Mouse (Mus musculus): ENCODE measurements around the gene Fam129a. TPM values are rescaled to one million over a fixed set of nuclear protein-coding genes. Genes with fewer than 3 reads are reported as not detected.

The Fam129a gene
- polyA plus RNA-seq, 1 experiment from 2014 or later = 5.7 TPM

DNA sequence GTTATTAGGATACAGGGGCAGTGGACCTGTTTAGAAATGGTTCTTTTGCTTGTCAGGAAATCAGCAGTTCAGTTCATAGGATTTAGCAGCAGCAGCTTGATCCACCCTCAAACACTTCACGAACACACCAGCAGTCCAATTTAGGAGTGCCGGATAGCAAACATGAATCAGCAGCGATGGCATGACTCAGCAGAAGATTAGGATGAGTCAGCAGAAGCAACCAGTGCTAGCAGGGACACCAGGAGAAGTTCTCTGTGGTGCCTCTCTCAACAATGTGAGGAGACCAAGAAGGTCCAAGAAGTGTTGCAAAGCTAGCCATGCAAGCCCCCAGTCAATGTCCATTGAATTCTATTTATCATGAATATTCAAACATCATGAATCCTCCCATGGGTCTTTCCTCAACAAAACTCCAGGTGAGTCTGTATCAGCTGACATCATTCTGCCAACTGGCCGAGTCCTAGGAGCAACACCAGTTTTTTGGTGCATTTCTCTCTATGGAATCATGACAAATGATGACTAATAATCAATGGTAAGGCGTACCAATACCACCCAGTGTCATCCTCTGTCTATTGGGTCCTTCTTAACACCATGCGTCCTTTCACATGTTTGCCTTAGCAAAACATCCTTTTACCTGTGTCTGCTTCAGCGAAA, 45.7 kb downstream of the Fam129a start:
- Histone ChIP-seq H3K4me1 (no peaks in the 10 kb centered on the region), H3K9ac (no peak overlapping the region), H3K4me3 (no peak overlapping the region), H3K36me3 (no peaks in the 10 kb centered on the region), H3K4me2 (replicated peaks) (no peak overlapping the region), H3K27ac (no peak overlapping the region), H3K9me3 (no peaks in the 10 kb centered on the region), H3K27me3 (no peaks in the 10 kb centered on the region)
- WGBS = 91% methylated on average over 7 of the region's 7 CpGs
- ATAC-seq (ENCODE audit: insufficient number of reproducible peaks, insufficient read depth, low FRiP score, low TSS enrichment) = no peak

DNA sequence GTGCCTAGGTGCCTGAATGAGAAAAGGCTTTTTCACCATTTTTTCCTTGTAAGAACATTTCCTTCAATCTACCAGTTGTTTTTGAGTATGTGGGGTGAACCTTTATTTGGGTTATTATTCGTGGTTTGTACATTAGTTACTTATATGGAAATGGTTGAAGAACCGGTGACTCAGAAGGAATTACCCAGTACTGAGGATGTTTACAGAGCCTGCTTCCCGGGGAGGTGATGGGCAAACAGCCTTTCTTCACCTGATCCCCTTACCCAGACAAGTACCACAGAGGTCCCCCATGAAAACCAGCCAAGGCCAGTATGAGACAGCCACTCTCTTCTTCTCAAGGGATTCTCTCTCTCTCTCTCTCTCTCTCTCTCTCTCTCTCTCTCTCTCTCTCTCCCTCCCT, 47.3 kb downstream of the Fam129a start:
- H3K36me3 ChIP-seq = no peaks in the 10 kb centered on the region
- H3K27me3 ChIP-seq = no peaks in the 10 kb centered on the region
- H3K27ac ChIP-seq = no peak overlapping the region
- H3K4me2 ChIP-seq (replicated peaks) = no peak overlapping the region
- ATAC-seq (ENCODE audit: insufficient number of reproducible peaks, insufficient read depth, low FRiP score, low TSS enrichment) = no peak
- no peaks in the 10 kb centered on the region for H3K4me1 ChIP-seq
- no peaks in the 10 kb centered on the region for H3K9me3 ChIP-seq
- no peak overlapping the region for H3K4me3 ChIP-seq
- H3K9ac ChIP-seq = no peak overlapping the region
- WGBS = 71% methylated on average over 3 of the region's 3 CpGs

DNA sequence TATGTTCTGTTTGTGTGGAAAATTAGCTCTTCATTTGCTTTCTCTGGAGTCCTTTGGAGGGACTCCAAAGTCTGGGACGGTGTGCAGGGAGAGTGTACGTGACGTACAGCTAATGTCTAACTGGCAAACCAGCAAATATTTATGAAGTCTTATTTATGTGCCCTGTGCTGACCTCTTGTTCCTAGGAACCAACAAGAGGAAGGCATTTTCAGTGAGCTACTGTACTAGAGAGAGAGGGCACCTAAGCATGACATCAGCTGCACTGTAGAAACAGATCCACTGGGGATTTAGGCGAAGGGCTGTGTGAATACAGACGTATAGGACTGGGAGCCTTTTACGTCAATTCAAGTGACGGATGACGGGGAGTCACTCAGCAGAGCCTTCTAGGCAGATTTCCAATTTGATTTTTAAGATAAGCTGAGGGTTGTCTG, 48.3 kb downstream of the Fam129a start:
- Histone ChIP-seq H3K27ac (no peak overlapping the region), H3K4me3 (no peak overlapping the region), H3K27me3 (no peaks in the 10 kb centered on the region), H3K4me1 (no peaks in the 10 kb centered on the region), H3K4me2 (replicated peaks) (no peak overlapping the region), H3K9ac (no peak overlapping the region), H3K9me3 (no peaks in the 10 kb centered on the region), H3K36me3 (no peaks in the 10 kb centered on the region)
- 73% methylated on average over 8 of the region's 8 CpGs for WGBS
- ATAC-seq (ENCODE audit: insufficient number of reproducible peaks, insufficient read depth, low FRiP score, low TSS enrichment) = no peak

DNA sequence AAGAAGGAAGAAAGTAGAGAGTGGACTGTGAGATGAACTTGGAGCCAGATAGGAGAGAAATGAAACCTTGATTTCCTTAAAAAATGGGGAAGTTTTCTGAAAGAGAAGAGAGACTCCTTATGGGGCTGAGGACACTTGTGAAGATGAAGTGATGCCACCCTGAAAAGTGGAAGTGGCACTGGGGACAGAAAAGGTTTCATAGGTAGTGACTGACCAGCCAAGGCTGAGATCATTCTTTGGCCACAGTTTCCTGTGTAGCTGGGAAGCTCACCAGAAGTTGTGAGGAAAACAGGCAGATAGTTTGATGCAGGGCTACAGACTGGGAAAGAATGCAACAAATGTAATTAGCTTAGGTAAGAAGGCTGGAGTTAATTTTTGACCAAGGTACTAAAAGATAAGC, 49.7 kb downstream of the Fam129a start:
- Histone ChIP-seq H3K36me3 (no peaks in the 10 kb centered on the region), H3K27ac (no peak overlapping the region), H3K4me1 (no peaks in the 10 kb centered on the region)

DNA sequence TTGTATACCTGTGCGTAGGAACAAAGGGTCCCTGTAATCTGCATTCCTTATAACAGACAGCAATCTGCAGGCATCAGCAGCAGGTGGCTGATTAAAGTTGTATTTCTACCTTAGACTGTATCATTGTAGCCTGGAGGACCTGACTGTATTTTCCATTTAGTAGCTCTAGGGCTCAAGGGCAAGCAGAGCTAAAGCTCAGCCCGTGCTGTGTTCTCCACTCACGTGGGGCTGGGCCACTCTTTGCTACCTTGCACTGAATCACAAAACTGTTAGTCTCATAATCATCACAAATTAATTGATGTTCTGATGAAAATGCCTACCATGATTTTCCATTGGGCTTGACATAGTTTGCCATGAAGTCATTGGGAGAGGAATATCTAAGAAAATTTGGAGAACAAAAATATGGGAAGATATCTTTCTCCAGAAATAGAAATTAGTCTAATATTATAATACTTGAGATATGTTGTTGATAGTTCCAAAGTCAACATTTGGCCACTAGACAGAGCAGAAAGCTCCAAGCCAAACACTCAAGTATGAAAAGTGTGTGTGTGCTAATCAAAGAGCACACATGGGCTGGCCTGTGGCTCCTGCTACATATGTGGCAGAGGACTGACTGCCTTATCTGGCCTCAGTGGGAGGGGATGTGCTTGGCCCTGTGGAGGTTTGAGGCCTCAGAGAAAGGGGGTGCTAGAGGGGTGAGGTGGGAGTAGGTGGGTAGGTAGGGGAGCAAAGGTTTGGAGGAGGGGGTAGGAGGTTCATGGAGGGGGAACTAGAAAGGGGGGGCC, 53.6 kb downstream of the Fam129a start:
- Histone ChIP-seq H3K27ac (no peak overlapping the region), H3K27me3 (no peaks in the 10 kb centered on the region), H3K4me1 (no peaks in the 10 kb centered on the region), H3K9me3 (no peaks in the 10 kb centered on the region), H3K9ac (no peak overlapping the region), H3K4me3 (no peak overlapping the region), H3K36me3 (no peaks in the 10 kb centered on the region), H3K4me2 (replicated peaks) (no peak overlapping the region)
- WGBS = 75% methylated on average over 3 of the region's 3 CpGs
- ATAC-seq (ENCODE audit: insufficient number of reproducible peaks, insufficient read depth, low FRiP score, low TSS enrichment) = no peak

More for the DNA sequence above, 49.7 kb downstream of the Fam129a start:
- no peak overlapping the region for H3K9ac ChIP-seq
- no peak for ATAC-seq (ENCODE audit: insufficient number of reproducible peaks, insufficient read depth, low FRiP score, low TSS enrichment)
- no peaks in the 10 kb centered on the region for H3K27me3 ChIP-seq
- H3K9me3 ChIP-seq = no peaks in the 10 kb centered on the region
- H3K4me2 ChIP-seq (replicated peaks) = no peak overlapping the region
- no peak overlapping the region for H3K4me3 ChIP-seq

DNA sequence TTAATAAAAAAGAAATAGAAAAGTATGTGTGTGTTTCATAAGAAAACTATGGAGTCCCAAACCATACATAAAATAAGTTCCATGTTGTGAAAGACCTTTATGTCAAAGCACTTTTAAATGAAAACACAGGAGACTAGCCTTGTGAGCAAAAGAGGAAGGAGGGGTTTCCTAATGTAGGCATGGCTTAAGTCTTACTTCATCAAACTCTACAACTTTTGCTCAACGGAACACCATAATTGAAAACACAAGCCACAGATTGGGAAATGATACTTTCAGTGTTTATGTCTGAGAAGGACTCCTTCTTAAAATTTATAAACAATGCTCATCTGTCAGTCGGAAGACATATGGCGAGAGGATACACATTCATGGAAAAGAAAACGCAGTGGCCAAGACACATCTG, 54.3 kb downstream of the Fam129a start:
- Histone ChIP-seq H3K36me3 (no peaks in the 10 kb centered on the region), H3K9me3 (no peaks in the 10 kb centered on the region), H3K27me3 (no peaks in the 10 kb centered on the region), H3K27ac (no peak overlapping the region), H3K4me2 (replicated peaks) (no peak overlapping the region), H3K4me1 (no peaks in the 10 kb centered on the region; the same call in 1 of the 2 replicates), H3K4me3 (no peak overlapping the region), H3K9ac (no peak overlapping the region)
- ATAC-seq (ENCODE audit: insufficient number of reproducible peaks, insufficient read depth, low FRiP score, low TSS enrichment) = no peak
- WGBS = 56% methylated on average over 4 of the region's 4 CpGs

DNA sequence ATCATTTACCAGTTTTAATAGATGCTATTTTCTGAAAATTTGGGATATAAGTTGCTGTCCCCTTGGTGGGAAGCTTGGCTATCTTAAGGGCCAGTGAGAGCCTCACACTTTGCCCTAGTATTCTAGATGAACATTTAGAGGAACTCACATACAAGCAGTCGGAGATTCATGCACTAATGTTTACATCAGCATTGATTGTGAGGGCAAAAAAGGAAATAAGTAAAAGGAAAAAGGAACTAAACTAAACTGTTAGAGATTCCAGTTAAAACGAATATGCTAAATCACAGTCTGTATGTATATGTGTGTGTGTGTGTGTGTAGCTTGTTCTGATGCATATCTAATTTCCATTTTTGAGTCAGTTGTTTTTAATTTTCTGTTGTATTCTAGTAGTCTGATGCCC, 54.7 kb downstream of the Fam129a start:
- 74% methylated on average over 2 of the region's 2 CpGs for WGBS
- H3K4me2 ChIP-seq (replicated peaks) = no peak overlapping the region
- H3K27me3 ChIP-seq = no peaks in the 10 kb centered on the region
- no peaks in the 10 kb centered on the region for H3K9me3 ChIP-seq
- ATAC-seq (ENCODE audit: insufficient number of reproducible peaks, insufficient read depth, low FRiP score, low TSS enrichment) = no peak
- H3K36me3 ChIP-seq = no peaks in the 10 kb centered on the region
- H3K4me3 ChIP-seq = no peak overlapping the region
- no peaks in the 10 kb centered on the region; the same call in 1 of the 2 replicates for H3K4me1 ChIP-seq
- H3K27ac ChIP-seq = no peak overlapping the region
- H3K9ac ChIP-seq = no peak overlapping the region

DNA sequence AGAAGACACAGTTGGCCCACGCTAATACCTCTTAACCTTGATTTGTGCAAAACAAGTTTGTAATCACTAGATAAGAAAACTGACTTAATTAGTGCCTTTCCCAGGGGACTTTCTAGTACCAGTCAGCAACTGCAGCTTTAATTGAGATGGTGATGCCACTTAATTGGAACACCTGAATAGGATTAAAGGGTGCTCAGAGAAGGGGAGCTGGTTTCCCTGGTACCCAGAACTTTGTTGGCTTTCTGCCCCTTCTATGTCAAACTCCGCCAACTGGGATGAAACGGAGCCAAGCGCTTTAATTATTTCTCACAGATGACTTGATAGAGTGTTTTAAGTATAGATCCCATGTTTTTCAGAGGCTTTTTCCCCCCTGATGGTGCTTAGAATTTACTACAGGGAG, 55.6 kb downstream of the Fam129a start:
- ATAC-seq (ENCODE audit: insufficient number of reproducible peaks, insufficient read depth, low FRiP score, low TSS enrichment) = no peak
- 75% methylated on average over 4 of the region's 4 CpGs for WGBS
- no peak overlapping the region for H3K4me2 ChIP-seq (replicated peaks)
- H3K36me3 ChIP-seq = no peaks in the 10 kb centered on the region
- H3K27ac ChIP-seq = no peak overlapping the region
- no peak overlapping the region for H3K4me3 ChIP-seq
- H3K27me3 ChIP-seq = no peaks in the 10 kb centered on the region
- no peaks in the 10 kb centered on the region; the same call in 1 of the 2 replicates for H3K4me1 ChIP-seq
- H3K9me3 ChIP-seq = no peaks in the 10 kb centered on the region
- H3K9ac ChIP-seq = no peak overlapping the region

DNA sequence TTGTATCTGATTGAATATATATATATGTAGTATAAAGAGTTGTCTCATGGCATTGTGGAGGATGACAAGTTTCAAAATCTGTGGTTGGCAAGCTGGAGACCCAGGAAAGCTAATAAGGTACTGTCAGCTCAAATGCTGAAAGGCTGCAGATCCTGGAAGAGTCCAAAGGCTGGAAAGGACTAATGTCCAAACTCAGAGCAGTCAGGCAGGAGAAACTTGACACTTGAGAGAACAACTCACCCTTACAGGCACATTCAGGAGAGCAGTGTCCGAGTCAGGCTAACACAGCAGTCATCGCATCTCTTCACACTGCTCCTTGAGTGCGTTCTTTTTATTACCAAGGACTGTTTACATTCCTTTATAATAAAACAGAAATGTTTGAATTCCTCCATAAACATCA, 56.2 kb downstream of the Fam129a start:
- peaks cover 3% of the 10 kb centered on the region; the same call in 1 of the 2 replicates for H3K4me1 ChIP-seq
- no peaks in the 10 kb centered on the region for H3K36me3 ChIP-seq
- no peak for ATAC-seq (ENCODE audit: insufficient number of reproducible peaks, insufficient read depth, low FRiP score, low TSS enrichment)
- no peaks in the 10 kb centered on the region for H3K9me3 ChIP-seq
- no peak overlapping the region for H3K27ac ChIP-seq
- WGBS = 51% methylated on average over 3 of the region's 3 CpGs
- H3K4me2 ChIP-seq (replicated peaks) = no peak overlapping the region
- H3K4me3 ChIP-seq = no peak overlapping the region
- no peak overlapping the region for H3K9ac ChIP-seq
- H3K27me3 ChIP-seq = no peaks in the 10 kb centered on the region

DNA sequence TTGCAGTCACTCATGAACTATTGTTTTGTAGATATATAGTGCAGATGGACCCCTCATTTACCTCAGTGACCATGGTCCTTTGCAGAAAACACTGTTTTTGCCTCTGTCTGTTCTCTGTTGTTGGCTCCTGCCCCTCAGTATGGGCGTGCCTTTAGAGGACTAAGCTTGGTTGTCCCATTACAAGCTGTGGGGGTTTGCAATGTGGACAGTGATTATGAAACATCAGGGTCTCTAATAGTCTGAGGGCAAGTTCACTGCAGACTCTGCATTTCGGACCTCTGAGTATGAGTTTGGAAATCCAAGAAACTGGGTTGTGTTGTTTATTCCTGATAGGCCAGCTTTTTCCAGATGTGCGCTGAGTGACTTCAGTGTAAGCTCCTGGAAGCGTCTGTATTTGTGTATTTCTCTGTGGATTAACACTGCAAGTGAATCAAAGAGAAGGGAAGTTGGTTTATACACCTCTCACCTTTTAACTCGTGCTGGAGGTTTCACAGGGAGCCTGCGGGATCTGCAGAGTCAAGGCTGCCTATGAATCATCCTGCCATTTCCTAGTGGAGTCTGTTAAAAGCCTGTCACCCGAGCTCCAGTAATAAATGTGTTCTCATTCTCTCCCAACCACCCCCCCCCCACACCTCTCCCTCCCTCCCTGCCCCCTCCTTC, 58.7 kb downstream of the Fam129a start:
- Histone ChIP-seq H3K4me3 (no peak overlapping the region), H3K27ac (no peak overlapping the region), H3K4me1 (peaks cover 3% of the 10 kb centered on the region; the same call in 1 of the 2 replicates), H3K9ac (no peak overlapping the region), H3K27me3 (no peaks in the 10 kb centered on the region), H3K36me3 (no peaks in the 10 kb centered on the region), H3K4me2 (replicated peaks) (no peak overlapping the region), H3K9me3 (no peaks in the 10 kb centered on the region)
- ATAC-seq (ENCODE audit: insufficient number of reproducible peaks, insufficient read depth, low FRiP score, low TSS enrichment) = no peak
- WGBS = 46% methylated on average over 7 of the region's 7 CpGs

DNA sequence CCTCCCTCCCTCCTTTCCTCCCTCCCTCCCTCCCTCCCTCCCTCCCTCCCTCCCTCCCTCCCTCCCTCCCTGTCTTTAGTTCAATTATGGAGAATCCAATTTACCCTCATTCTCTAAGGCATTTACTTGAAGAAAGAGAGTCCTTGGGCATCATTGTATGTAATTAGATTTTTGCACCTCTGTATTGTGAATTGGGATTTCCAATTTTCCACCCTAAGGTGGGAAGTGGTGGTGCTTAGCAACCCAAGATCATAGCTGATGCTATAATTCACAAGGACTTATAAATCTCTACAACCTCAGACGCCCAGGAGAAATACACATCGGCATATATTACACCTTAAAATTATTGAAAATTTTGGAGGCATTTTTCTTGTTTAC, 59.3 kb downstream of the Fam129a start:
- 95% methylated on average over 2 of the region's 2 CpGs for WGBS
- H3K4me2 ChIP-seq (replicated peaks) = no peak overlapping the region
- no peaks in the 10 kb centered on the region for H3K36me3 ChIP-seq
- no peak overlapping the region for H3K9ac ChIP-seq
- ATAC-seq (ENCODE audit: insufficient number of reproducible peaks, insufficient read depth, low FRiP score, low TSS enrichment) = no peak
- H3K4me3 ChIP-seq = no peak overlapping the region
- H3K27ac ChIP-seq = no peak overlapping the region
- no peaks in the 10 kb centered on the region for H3K27me3 ChIP-seq
- H3K4me1 ChIP-seq = peaks cover 3% of the 10 kb centered on the region; the same call in 1 of the 2 replicates
- no peaks in the 10 kb centered on the region for H3K9me3 ChIP-seq

DNA sequence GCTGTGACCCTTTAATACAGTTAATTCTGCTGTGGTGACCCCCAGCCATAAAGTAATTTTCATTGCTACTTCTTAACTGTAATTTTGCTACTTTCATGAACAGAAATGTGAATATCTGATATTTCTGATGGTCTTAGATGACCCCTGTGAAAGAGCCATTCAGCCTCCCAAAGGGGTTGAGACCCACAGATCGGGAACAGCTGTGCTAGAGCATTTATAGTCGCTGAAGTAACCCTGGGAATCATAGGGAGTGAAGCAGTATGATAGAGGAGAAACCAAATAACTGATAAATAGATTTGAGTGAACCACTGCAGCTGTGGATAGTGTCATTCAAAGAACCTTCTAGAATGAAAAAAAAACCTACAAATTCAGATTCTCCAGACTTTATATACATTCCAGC, 60.1 kb downstream of the Fam129a start:
- H3K36me3 ChIP-seq = no peaks in the 10 kb centered on the region
- H3K9ac ChIP-seq = no peak overlapping the region
- WGBS = 42% methylated on average over 2 of the region's 2 CpGs
- no peak overlapping the region for H3K4me2 ChIP-seq (replicated peaks)
- no peaks in the 10 kb centered on the region for H3K27me3 ChIP-seq
- H3K4me1 ChIP-seq = peaks cover 3% of the 10 kb centered on the region; the same call in 1 of the 2 replicates
- no peak overlapping the region for H3K4me3 ChIP-seq
- no peak overlapping the region for H3K27ac ChIP-seq
- H3K9me3 ChIP-seq = no peaks in the 10 kb centered on the region
- no peak for ATAC-seq (ENCODE audit: insufficient number of reproducible peaks, insufficient read depth, low FRiP score, low TSS enrichment)

Measured in embryonic facial prominence, embryonic 12.5 days (tissue).